Mouse (Mus musculus) mouse trophoblast stem cell (cell line): ENCODE measurements around the gene Rabl6.

Source experiments
- in situ Hi-C, 2 experiments: fragments of 300-500 bp; cut with MseI, MboI; formaldehyde crosslinking; loops; 2 replicates in 1 of 2; 3 replicates in 1 of 2; pipeline ENCODE4 v1.15.1; 2025

Rabl6 gene

DNA sequence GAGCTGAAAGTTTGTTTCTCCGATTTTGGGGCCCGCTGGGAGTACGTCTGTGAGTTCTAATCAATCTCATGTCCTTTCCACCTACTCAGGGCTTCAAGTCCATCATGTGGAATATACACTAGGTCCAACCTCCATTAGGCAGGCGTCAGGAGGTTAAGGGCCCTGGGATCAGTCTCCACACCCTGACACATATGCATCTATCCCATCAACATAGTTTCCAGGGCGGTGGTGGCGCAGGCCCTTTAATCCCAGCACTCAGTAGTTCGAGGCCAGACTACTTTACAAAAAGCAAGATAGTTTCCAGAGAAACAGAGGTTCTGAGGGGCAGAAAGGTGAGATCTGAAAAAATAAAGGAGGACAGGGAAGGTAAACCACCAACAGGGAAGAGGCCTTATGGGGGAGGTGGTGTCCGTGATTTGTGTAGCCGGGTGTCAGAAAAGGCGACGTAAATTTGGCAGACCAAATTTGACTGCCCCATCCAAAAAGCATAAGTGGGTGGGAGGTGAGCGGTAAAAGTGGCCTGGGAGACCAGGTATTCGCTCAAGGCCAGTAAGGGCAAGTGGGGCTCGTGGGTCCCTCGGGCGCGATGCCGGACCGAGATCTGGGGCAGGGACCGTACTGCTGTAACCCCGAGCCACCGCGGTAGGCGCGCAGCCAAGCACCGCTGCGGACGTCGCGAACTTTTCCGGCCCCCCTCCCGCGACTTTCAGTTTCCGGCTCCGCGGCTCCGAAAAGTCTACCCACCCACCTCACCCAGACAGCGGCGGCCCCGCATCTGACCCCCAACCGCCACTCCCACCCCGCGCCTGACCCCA is 62.1 kb downstream of the Rabl6 start:
- in situ Hi-C loops, result no loop called here

DNA sequence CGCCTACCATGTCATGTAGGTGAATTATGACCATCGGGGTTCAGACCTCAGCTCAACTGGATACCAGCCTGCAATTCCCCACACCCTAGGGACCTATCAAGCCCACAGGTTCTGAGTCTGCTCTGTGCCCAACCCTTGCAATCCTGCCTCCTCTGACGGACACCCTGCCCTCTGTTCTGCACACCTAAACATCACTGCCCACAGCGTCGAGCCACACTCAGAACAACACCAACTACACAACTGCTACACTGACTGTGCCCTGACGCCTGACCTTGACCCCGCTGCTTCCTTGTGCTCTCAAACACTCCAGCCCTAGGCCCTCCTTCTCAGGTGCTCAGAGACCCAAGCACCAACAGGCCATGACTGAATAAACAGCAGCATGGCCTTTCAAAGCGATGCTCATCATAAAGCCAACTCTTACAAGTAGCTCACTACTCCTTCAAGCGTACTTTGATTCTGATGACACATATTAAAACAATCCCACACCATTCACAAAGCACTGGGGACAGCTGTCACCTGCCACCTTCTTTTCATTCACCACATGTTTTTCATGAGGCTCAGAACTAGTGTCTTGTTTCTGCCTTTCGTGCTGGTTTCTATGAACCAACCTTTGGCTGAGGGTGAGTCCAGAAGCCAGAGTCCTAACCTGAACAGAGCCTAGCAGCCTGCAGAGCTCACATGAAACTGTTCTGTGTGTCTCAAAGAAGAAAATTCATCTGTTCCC is 66.5 kb downstream of the Rabl6 start:
- in situ Hi-C loops, result no loop called here

DNA sequence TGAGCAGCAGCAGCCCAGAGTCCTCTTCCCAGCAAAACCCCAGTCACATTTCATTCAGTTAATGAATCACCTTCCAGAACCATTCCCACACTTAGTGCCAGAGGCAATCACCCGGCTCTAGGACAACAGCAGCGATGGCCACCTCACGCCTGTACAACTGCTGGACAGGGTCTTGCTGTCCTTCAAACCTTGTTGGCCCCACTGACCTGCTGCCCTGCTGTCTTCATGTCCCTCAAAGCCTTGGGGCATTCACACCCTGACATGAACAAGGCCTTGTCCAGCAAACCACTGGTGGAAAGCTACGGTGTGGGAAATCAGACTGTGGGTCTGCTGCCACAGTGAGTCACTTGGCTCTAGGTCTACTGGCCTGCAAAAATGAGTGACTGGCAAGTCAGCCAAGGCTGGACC is 67.8 kb downstream of the Rabl6 start:
- in situ Hi-C loops, result no loop called here

DNA sequence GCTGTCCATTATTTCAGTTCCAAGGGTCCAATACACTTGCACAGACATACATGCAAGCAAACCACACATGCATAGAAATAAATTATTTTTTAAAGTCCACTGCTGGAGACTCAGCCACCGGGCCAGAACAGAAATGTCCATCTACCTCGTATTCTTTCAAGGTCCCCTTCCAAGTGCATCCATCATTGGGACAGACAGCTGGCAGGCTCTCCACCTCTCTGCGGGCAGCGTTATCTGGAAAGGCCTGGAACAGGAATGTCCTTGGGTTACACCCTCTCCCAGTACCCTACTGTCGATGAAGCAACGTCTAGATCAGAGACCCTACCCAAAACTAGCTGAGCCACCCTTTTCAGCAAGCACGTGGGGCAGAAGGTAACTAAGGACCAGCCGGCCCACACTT is 71.8 kb downstream of the Rabl6 start:
- in situ Hi-C loops, result no loop called here

DNA sequence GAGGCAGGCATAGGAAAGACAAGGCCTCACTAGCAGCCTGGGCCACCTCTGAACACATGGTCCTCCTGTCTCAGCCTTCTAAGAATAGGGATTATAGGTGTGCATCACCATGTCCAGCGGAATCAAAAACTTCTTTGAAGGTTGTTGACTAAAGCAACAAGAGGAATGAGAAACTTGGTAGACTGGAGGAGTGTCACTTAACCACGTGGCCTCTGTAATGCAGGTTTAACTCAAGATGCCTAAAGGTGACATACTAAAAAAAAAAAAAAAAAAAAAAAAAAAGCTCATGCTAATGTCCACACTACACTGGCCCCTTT is 73.5 kb downstream of the Rabl6 start:
- in situ Hi-C loops, result no loop called here

DNA sequence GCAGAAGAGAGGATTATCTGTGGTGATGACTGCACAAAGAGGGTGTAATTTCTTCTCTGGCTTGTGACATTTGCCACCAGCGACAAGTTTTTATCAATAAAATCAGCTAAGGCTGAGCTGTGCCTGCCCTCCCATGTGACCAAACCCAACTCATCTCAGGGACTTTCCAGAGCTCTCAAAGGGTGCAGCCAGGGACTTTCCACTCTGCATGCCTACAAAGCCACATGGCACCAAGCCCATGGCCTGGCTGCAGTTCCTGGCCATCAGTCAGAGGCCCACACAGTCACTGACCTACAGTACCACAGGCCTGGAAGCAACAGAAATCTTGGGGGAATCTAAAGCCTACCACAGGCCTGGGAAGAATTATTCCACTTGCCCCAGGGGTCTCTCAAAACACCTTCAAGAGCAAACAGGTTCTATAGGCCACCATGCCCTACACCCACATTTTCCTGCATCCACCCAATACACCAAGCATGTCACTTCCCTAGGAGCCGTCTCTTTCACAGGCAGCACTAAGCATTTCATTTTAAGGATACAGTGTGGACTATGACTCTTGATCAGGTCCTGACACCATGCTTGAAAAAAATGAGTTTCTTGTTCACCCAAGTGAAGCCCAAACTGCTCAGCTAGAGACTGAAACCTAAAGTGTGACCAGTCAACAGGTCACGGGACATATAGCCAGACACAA is 74.0 kb downstream of the Rabl6 start:
- in situ Hi-C loops, result no loop called here

DNA sequence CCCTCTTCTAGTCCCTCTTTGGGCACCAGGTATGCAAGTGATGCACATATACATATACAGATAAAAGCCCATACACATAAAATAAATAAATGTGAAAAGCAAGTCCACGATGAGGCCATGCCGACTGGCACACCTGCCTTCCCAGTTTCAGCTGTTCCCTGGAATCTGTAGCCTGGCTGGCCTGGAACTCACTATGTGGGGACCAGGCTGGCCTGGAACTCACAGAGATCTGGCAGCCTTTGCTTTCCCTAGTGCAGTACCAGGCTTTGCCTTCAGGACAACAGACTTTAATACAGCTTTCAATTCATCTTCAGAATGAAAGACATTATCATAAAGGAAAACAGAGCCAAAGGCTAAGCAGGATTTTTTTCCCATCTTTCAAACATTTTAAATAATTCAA is 74.6 kb downstream of the Rabl6 start:
- in situ Hi-C loops, result no loop called here
